Mouse (Mus musculus): ENCODE results near the gene Atxn1. TPM values are rescaled to one million over a fixed set of nuclear protein-coding genes. Genes with fewer than 3 reads are reported as not detected.

Gene Atxn1
- 11.9 and 14.7 TPM in 2 replicates for polyA plus RNA-seq (2015; fragmentation: Nextera tagmentation; extraction: Ambion mirVana)

DNA sequence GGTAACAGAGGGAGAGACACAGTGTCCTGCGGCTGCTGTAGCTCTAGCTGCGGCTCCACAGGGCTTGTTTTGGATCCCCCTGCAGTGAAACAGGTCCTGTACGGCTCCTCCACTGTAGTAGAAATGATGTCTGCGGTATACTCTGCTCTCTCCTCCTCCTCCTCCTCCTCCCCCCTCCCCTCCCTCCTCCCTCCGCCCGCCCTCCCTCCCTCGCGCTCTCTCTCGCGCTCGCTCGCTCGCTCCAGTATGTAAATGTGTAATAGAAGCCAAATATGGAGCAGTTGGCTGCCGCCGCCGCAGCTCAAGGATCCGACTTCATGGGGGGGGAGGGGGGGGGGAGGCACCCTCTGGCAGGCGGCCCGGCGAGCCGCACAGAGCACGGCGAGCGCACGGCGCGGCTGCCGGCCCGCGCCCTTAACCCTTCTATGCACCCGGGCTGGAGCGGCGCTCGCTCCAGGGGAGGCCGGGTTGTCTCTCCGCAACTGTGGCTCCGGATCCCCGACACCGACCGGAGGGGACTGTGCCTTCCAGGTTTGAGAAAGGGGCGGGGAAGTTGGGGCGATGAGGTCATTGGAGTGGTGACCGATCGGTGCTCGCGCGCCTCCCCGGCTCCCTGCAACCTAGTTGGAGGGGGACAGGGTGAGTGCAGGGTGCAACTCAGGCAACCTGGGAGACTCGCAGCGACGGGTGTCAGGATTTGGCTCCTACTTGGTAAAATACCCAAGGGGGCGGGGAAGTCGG is at the start of gene Atxn1:
Atxn1 (minus strand) TSS at position 156 of the 741 bp plus-strand sequence.
- Histone ChIP-seq H3K9me3 (ENCODE audit: low read length) (no peaks in the 10 kb centered on the region), H3K4me3 (ENCODE audit: low read depth, low read length) (peak within 1 kb of the TSS; percentile 98), H3K4me2 (replicated peaks; ENCODE audit: low read depth, low read length) (peak within 1 kb of the TSS; percentile 85), H3K27ac (ENCODE audit: low read length) (peak within 1 kb of the TSS; percentile 99), H3K36me3 (ENCODE audit: insufficient read depth, low read length) (no peaks in the 10 kb centered on the region), H3K9ac (replicated peaks; ENCODE audit: low read depth) (peak within 1 kb of the TSS; percentile 98), H3K4me1 (ENCODE audit: insufficient read depth, low read depth, low read length) (peaks cover 8% of the 10 kb centered on the region; the same call in 1 of the 2 replicates), H3K27me3 (replicated peaks; ENCODE audit: insufficient read depth, low read length) (no peaks in the 10 kb centered on the region)
- DNase-seq (ENCODE audit: low spot score) (peak; percentile 95), ATAC-seq (peak; percentile 73)
- no peak for TF ChIP-seq EP300 (IDR thresholded peaks at IDR 0.05)
- WGBS, result under 1% methylated on average over 34 of the region's 53 CpGs

DNA sequence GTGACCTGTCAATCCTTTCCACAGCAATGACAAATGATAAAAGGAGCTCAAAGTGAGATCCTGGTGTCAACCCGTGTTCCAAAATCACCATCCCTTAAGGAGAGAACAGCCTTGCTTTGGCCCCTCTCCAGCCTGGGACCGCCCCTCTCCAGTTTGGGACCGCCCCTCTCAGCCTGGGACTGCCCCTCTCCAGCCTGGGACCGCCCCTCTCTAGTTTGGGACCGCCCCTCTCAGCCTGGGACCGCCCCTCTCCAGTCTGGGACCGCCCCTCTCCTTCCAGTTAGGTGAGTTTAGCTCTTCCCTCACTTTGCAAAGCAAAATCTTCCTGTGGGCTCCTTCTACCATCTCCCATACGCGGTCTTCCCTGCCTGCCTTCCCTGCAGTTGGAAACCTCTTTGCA is 46.4 kb upstream of the Atxn1 start:
- Histone ChIP-seq H3K4me3 (ENCODE audit: low read depth, low read length) (no peak overlapping the region), H3K9ac (replicated peaks; ENCODE audit: low read depth) (no peak overlapping the region), H3K36me3 (ENCODE audit: insufficient read depth, low read length) (no peaks in the 10 kb centered on the region), H3K9me3 (ENCODE audit: low read length) (no peaks in the 10 kb centered on the region), H3K27me3 (replicated peaks; ENCODE audit: insufficient read depth, low read length) (no peaks in the 10 kb centered on the region), H3K4me2 (replicated peaks; ENCODE audit: low read depth, low read length) (no peak overlapping the region), H3K4me1 (ENCODE audit: insufficient read depth, low read depth, low read length) (no peaks in the 10 kb centered on the region), H3K27ac (ENCODE audit: low read length) (no peak overlapping the region)
- ATAC-seq (peak; percentile 37; the same call in 1 of the 2 replicates), DNase-seq (ENCODE audit: low spot score) (no peak)
- 37% methylated on average over 9 of the region's 9 CpGs for WGBS
- TF ChIP-seq EP300 (IDR thresholded peaks at IDR 0.05) (no peak), CTCF (IDR thresholded peaks at IDR 0.05) (no peak)

DNA sequence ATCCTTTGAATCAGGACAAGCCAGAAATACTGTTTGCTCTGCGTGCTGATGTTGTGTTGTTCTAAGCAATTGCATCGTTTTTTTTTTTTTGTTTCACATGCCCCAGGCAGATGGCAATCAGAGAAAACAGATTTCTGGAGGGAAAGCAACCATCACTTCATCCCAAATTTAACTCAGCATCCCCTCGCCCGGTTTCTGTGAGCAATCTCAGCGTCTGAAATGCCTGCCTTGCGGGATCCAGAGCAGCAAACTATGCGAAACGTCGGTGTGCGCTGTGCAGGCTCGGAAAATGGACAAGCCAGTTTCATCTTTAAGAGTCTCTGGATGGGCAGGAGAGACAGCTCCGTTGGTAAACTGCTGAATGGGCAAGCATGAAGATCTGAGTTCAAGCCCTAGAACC is 45.3 kb upstream of the Atxn1 start:
- Histone ChIP-seq H3K4me1 (ENCODE audit: insufficient read depth, low read depth, low read length) (no peaks in the 10 kb centered on the region), H3K27me3 (replicated peaks; ENCODE audit: insufficient read depth, low read length) (no peaks in the 10 kb centered on the region), H3K9ac (replicated peaks; ENCODE audit: low read depth) (no peak overlapping the region), H3K27ac (ENCODE audit: low read length) (no peak overlapping the region), H3K36me3 (ENCODE audit: insufficient read depth, low read length) (no peaks in the 10 kb centered on the region), H3K4me3 (ENCODE audit: low read depth, low read length) (no peak overlapping the region), H3K9me3 (ENCODE audit: low read length) (no peaks in the 10 kb centered on the region), H3K4me2 (replicated peaks; ENCODE audit: low read depth, low read length) (no peak overlapping the region)
- TF ChIP-seq EP300 (IDR thresholded peaks at IDR 0.05) (no peak), CTCF (IDR thresholded peaks at IDR 0.05) (no peak)
- DNase-seq (ENCODE audit: low spot score), result no peak
- 80% methylated on average over 12 of the region's 12 CpGs for WGBS
- ATAC-seq, result no peak

DNA sequence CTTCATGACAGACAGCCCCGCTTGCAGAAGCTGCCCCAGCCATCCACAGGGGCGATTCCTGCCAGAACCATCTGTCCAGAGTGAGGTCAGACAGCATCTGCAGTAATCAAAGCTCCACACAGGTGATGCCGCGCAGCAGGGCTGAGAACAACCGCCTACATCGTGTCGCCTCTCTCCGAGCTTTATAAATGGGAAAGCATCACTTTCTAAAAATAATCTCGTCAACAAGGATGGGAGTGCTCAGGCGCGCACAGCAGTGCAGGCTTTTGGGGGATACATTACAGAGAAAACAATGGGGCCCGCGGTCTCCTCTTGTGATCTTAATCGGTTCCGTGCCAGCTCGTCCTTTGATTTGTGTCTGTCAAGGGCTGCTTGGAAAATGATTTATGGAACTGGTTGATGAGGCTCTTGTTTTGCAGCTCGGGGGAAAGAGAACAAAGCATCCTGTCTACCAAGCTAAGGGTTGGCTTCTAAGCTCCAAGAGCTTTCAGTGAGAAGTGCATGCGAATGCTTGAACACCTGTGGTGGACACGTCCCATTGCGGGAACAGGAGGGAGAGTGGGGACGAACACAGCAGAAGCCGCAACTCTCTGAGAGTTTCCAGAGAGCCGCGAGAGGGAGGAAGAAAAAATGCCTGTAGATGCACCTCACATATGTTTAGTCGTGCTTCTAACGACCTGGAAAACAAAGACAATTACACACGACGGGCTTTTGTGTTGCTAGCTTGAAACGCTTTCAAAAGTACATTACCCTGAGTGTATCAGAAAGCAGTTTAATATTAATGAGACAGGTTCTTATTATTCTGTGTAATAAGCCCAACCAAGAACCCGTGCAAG is 44.2 kb upstream of the Atxn1 start:
- no peaks in the 10 kb centered on the region for H3K27me3 ChIP-seq (replicated peaks; ENCODE audit: insufficient read depth, low read length)
- no peak overlapping the region for H3K9ac ChIP-seq (replicated peaks; ENCODE audit: low read depth)
- TF ChIP-seq CTCF (IDR thresholded peaks at IDR 0.05) (no peak), EP300 (IDR thresholded peaks at IDR 0.05) (no peak)
- H3K4me3 ChIP-seq (ENCODE audit: low read depth, low read length), result no peak overlapping the region
- no peak overlapping the region for H3K27ac ChIP-seq (ENCODE audit: low read length)
- no peaks in the 10 kb centered on the region for H3K36me3 ChIP-seq (ENCODE audit: insufficient read depth, low read length)
- H3K9me3 ChIP-seq (ENCODE audit: low read length), result no peaks in the 10 kb centered on the region
- DNase-seq (ENCODE audit: low spot score), result no peak
- WGBS, result 14% methylated on average over 30 of the region's 30 CpGs
- no peaks in the 10 kb centered on the region for H3K4me1 ChIP-seq (ENCODE audit: insufficient read depth, low read depth, low read length)
- H3K4me2 ChIP-seq (replicated peaks; ENCODE audit: low read depth, low read length), result no peak overlapping the region
- ATAC-seq, result no peak

DNA sequence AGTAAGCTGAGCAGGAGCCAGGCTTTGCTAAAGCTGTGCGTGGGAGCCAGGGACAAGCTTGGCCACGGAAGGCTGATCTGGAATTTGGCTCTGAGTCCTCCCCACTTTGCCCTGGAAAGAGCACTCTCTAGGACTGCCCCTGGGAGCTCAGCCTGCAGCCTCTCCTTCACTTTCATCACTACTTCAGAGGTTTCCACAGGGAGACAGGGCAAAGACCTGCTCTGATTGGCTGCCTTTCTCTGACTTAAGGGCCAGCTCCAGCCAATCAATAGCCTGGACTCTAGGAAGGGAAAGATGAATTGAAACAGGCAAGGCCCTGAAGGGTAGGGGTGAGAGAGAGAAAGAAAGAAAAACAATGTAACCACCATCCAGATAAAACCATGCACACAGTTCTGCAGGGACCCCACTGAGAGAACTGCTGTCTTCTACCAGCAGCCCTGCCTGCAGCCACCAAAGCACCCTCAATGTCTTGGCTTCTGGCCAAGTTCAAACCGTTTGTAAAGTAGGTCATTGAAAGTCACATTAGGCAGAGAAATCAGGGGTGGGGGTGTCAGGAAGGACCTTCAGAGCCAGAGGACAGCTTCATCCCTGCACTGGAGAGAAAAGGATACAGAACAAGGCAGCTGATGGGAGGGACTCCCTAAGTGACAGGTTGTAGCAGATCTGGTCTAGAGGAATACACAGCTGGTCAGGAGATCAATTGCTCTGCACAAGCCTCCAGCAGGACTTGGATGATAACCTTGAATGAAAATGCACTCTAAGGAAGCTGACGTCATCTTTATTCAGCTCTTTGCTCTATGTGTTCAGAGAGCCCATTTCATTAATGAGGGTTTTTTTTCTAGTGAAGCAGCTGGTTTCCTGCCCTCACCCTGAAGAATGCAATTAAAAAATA is 41.6 kb upstream of the Atxn1 start:
- Histone ChIP-seq H3K9ac (replicated peaks; ENCODE audit: low read depth) (no peak overlapping the region), H3K4me3 (ENCODE audit: low read depth, low read length) (no peak overlapping the region), H3K9me3 (ENCODE audit: low read length) (no peaks in the 10 kb centered on the region), H3K36me3 (ENCODE audit: insufficient read depth, low read length) (no peaks in the 10 kb centered on the region), H3K27ac (ENCODE audit: low read length) (no peak overlapping the region), H3K4me1 (ENCODE audit: insufficient read depth, low read depth, low read length) (no peaks in the 10 kb centered on the region), H3K4me2 (replicated peaks; ENCODE audit: low read depth, low read length) (no peak overlapping the region), H3K27me3 (replicated peaks; ENCODE audit: insufficient read depth, low read length) (no peaks in the 10 kb centered on the region)
- WGBS, result 4% methylated on average over 4 of the region's 4 CpGs
- TF ChIP-seq CTCF (IDR thresholded peaks at IDR 0.05) (no peak), EP300 (IDR thresholded peaks at IDR 0.05) (no peak)
- ATAC-seq (peak; percentile 53; the same call in 1 of the 2 replicates), DNase-seq (ENCODE audit: low spot score) (peak; percentile 42)

Measured in lung, postnatal 0 days (tissue).